Mouse (Mus musculus) lung, postnatal 4 days (tissue): Measurements from ENCODE around the gene Il2.

Experiments
- DNase-seq, 2 experiments: peaks; one replicate each; pipeline ENCODE4 v3.0.0; 2021

Gene Il2

DNA sequence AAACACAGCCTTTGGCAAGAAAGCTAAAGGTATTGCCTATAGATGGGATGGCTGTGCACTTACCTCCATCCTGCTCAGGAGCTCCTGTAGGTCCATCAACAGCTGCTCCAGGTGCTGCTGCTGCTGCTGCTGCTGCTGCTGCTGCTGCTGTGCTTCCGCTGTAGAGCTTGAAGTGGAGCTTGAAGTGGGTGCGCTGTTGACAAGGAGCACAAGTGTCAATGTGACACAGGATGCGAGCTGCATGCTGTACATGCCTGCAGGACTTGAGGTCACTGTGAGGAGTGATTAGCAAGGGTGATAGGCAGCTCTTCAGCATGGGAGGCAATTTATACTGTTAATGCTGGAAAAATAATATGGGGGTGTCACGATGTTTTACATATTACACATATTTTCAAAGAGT, at the start of gene Il2:
Gene Il2 (minus strand): TSS at position 305 of the 400 bp plus-strand sequence.
- DNase-seq: no peak

DNA sequence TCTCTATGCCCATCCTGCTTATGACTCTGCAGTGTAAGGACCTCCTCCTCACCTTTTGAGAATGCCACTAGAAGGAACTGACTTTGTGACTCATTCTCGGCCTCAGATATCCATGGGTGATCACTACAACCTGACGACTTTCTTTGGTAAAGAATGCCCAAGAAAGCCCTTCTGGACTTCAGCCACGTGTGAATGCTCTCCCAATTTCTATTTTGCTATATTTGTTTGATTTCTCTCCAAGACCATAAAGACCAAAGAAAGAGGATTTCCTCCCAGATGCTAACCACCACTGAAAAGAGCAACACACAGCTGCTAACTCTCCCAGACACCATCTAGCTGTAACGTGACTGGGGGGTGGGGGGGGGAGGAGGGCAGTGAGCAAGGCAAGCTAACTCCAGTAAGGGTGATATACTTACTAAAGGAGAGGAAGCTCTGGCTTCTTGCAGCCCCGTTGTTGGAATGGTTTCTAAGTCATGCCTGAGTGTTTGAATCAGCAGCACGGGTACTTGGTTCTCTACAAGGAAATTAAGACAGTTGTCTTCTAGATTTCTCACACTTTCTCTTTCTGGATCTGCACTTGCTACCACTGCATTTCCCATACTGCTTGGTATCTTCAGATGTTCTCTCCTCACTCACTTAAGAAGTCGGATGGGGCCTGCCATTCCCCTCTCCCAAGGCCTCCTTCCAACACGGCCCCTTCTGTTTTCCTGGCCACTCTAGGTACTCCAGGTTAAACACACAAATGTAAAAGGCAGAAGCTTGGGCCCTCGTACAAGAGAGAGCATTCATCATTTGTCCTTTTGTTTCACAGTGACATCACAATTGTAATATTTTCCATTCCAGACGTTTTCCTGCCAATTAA, 49.2 kb upstream of the Il2 start:
- DNase-seq: peak in 1 of 2 experiments; percentile 13

DNA sequence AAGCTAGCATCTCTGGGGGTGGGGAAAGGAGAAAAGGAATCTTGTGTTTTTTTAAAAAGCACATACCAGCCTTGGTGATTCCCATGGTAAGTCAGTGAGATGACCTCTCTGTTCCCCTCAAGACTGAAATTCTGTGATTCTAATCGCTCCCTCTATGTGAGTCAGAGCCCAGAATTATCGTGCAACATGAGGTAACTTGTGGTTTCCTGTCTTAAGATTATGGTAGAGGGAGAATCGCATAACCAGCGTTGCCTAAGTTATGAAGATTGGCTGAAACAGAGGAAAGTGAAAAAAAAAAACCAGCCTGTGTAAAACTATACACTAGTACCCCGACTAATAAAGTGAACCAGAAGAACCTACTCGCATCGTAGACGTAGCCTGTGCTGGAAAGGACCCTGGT, 47.5 kb upstream of the Il2 start:
- DNase-seq: no peak

- no peak for DNase-seq
These were observed 43.5 kb upstream of the Il2 start for GRCm38 (mm10) chr3:37169283-37169682.

DNA sequence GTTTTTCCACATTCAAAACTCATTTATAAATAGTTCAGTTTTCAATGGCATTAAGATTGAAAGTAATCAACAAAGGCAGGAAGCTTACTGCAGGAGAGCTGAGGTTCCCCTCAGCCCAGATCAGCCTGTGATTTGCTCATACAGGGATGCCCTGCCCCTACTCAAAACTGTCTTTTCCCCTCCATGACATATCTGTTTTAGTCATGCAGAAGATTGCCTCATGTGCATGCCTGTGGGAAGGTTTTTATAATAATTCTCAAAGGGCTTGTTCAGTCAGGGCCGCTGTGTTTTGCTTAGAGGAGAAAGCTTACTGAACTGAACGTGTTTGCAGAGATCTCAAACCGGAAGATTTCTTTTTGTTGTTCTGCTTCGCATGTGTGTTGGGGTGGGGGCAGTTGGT, 35.3 kb upstream of the Il2 start:
- DNase-seq: no peak

DNA sequence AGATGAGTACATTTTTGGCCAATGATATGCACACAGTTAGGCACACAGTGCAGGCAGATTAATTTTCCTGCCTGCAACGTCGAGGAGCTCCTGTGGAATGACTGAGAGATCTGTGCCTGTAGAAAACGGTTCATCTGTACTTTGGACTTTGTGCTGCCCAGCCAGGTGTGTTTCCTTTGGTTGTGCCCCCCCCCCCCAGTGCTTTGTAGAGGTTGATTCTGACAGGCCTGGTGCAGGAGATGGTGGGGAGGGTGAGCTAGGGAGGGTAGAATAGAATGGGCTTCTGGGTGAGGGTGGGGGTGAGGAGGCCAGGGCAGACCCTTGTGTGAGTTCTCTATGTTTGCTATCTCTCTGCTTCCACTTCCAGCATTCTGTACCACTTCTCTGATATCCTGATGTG, 32.5 kb upstream of the Il2 start:
- DNase-seq: no peak

GRCm38 (mm10) chr3:37157082-37157481, 31.3 kb upstream of the Il2 start:
- DNase-seq: no peak

DNA sequence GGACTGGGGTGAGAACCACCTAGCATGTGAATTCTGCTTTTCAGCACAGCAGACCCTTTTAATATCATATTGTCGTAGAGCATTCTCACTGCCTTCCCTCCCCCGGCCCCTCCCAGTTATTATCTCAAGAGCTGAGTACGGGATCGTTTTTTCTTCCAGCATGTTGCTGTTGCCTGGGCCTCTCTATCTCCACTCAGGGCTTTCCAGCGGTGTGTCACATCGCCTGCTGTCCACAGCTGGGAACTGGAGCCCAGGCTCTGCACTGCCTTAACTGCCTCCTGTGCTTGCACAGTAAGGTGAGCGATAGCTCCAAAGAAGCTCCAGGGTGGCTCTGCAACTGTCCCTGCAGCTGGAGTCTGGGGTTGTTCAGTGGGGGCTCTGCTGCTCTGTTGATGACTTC, 28.6 kb upstream of the Il2 start:
- DNase-seq: no peak

DNA sequence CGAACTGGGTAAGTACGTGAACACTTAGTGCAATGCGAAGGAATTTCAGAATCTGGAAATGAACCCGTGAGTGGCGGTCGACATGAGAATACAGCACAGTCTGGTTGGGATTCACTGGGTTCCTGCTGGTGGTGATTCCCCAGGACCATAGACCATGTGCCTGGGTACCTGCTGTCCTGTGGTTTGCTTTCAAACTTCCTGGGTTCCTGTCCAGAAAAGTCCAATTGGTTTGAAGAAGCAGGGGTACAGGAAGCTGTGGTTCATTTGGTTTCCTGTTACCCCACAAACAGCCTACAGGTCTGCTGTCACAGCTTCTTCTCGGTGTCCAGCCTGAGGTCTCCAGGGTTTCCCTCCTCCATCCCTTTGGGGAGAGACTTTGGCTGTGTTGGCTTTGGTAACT, 27.2 kb upstream of the Il2 start:
- no peak for DNase-seq

- DNase-seq: no peak
These were observed 26.5 kb upstream of the Il2 start for GRCm38 (mm10) chr3:37152274-37152673.

GRCm38 (mm10) chr3:37146810-37147209, 21.1 kb upstream of the Il2 start:
- no peak for DNase-seq

DNA sequence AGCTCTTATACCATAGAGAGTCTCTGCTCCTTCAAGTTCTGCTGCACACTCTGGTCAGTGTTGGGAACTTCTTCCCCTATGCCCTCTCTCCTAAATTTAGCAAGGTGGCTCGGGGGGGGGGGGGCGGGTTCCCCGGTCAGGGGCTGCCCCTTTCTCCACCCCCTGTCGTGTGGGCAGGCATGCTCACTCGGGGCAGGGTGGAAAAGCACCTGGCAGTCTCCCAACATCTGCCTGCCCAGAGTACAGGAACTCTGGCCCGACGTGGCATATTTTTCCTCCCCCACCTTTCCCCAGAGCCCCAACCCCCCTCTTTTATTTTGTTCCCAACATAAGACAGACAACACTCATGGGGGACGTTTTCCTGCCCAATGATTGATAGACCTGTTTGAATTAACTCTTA, 20.6 kb upstream of the Il2 start:
- no peak for DNase-seq

DNA sequence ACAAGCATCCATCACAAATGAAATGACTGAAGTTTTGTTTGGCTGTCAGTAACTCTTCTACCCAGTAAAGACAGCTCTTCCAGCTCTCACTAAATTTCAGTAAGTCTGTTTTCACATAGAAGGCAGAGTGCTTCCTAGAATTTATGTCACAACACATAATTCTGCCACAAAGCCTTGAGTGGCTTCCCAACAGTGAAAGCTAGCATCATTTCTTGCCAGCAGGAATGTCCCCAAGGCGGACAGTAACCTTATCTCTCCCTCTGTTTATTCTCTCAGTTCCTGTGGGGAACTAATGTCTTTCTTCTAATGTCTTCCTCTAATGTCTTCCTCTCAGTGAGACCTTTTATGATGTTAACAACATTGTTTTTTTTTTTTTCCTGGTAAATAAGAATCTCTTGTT, 19.2 kb upstream of the Il2 start:
- no peak for DNase-seq

DNA sequence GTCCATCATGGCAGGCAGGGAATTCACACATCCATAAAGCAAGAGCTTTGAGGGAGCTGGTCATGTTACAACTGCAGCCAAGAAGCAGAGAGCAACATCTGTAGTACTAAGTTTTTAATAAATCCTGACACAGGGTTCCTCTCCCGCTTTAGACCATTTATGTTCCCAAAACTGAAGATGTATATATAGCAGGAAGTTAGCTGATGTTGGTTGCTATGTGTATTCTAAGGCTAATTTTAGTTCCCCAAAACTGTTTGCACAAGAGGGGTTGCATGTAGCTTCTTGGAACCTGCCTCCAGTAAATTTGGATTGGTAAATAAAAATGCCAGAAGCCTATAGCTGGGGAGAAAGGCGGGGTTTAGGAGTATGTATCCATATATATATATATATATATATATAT, 16.1 kb upstream of the Il2 start:
- no peak for DNase-seq

DNA sequence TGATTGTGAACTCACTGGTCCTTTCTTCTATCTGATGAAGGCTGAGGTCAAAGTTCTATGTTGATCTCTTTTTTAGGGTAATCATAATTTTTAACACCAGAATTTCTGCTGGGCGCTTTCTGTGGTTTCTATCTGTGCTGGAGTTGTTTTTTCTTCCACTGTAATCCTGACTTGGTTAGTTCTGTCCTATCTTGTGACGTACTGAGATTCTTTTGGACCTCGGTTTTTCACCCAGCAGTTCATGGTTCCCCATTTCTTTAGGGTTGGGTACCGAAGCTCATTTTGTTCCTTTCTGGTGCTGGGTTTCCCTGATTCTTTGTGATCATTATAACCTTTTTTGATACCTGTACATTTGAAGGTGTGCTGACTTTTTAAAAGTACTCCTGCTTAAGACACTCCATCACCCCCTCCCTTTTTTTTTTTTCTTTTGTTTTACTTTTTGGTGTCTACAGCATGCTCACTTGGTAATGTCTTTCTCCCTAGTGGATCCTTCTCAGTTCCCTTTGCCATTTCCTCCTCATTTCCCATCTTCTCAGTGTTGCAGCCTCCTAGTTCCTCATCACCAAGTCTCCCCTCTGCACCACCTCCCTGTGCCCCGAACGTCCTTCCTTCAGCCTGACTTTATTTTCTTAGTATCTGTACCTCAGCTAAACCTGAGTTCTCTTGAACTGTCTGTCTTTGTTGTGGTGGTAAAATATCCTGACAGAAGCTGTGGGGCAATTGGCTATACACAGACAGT, 14.6 kb upstream of the Il2 start:
- no peak for DNase-seq

- DNase-seq: no peak
These were observed 13.4 kb upstream of the Il2 start for GRCm38 (mm10) chr3:37139192-37139591.

GRCm38 (mm10) chr3:37137231-37137630, 11.5 kb upstream of the Il2 start:
- no peak for DNase-seq

DNA sequence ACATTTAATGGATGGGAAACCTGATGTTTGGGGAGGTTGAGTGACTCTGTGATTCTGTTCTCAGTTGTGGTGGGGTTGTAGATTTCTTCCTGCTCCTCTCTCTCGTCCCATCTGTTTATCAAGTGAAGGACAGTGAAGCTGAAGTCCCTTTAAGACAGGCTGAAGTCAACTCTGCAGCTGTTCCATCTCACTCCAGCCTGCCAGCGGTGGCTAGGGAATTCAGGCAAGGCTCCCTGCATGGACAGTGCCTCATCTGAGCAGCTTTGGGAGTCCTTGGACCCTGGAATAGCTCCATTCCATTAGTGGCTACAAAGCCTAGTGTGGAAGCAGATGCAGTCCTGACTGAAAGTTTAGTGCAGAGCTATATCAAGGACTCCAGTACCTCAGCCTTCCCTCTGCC, 3.3 kb upstream of the Il2 start:
- DNase-seq: peak in 1 of 2 experiments; percentile 48

DNA sequence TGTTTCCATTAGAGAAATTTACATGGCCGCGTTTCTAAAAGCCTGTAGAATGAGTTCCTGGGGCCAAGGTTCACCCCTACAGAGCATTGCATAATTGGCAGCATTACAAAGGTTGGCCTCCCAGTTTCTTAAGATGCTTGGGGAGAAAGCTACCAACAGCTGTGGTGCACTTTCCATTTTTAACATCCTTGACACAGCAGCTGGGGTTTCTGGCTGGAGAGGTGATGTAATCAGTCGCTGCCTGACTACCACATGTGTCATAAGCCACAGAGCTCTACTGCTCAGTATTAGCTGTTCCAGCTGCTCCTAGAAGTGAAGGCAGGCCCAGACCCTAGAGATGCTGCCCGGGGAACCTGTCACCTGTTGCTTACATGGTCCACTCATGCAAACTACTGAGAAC, 2.5 kb upstream of the Il2 start:
- DNase-seq: peak; percentile 23 to 67

DNA sequence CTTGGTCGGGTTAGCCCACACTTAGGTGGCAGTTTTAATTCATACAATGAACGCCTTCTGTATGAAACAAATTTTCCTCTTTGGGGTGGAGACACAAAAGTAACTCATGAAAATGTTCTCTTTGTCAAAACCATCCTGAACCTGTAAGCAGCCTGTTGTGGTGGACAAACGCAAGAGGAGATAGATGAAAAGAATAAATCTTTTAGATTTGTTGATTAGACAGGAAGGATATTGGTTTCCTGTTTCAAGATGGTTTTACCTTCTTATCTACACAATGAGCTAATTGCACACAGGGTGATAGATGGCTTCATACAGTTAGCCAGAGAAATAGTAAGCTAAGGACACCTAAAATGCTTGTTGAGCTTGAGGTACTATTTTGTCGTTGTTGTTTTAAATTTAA, 403 bp upstream of the Il2 start:
- DNase-seq: no peak

DNA sequence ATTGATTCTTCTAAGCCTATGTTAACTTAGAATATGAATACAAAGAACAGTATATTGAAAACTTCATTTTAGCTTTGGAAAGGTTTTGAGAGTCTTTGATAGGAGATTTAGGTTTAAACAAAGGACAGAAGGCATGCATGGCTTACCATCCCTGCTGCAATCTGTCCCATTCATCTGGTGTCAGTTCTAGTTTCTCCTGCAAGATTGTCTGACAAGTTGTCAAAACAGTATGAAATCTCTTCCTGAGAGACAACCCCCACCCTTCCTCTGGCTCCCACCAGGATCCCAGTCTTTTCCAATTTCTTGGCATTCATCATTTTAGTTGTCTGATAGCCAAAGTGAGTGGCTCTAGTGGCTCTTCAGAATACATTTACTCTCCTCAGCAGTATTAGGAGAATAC, 35.0 kb downstream of the Il2 start:
- no peak for DNase-seq

DNA sequence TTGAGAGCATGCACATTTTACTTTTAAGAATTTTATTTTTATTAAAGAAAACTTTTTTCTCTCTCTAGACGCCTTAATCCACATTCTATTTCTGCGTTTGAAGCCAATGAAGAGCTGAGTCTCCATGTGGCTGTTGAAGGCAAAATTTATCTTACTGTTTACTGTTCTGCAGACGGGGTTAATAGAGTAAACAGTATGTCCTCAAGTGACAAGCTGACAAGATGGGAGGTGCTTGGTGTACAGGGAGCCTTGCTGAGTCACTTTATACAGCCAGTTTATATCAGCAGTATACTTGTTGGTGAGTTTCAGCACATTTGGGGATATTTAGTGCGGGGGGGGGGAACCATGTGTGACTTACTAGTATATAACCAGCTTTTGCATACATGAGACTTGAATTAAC, 40.9 kb downstream of the Il2 start:
- no peak for DNase-seq

GRCm38 (mm10) chr3:37073211-37073610, 52.5 kb downstream of the Il2 start:
- DNase-seq: peak; percentile 69 to 71
